Mouse (Mus musculus) MEL (cell line): ENCODE results near the gene Bnc2.

Experiments used
- CTCF ChIP-seq, 3 experiments: IDR thresholded peaks in 2 of 3; conservative IDR thresholded peaks in 1 of 3; 2 replicates each; pipeline ENCODE4 v1.5.1; 2011 to 2012; ENCODE audit warnings: low read length in 3 of 3, low read depth in 2 of 3, mild to moderate bottlenecking in 2 of 3, improper control_type of control experiment in 1 of 3, inconsistent platforms in 1 of 3, mixed read lengths in 1 of 3, moderate library complexity in 1 of 3; ENCODE audit not compliant: control insufficient read depth in 1 of 3, insufficient read depth in 1 of 3, poor library complexity in 1 of 3, severe bottlenecking in 1 of 3
- MAFK ChIP-seq: IDR thresholded peaks from 2 replicates; pipeline ENCODE4 v1.6.1; 2011; ENCODE audit warnings: low read depth, mild to moderate bottlenecking, low read length, improper control_type of control experiment, borderline replicate concordance
- MAZ ChIP-seq: IDR thresholded peaks from 2 replicates; pipeline ENCODE4 v1.6.1; 2012; ENCODE audit warnings: low read depth, mild to moderate bottlenecking, inconsistent platforms, low read length, improper control_type of control experiment
- POLR2A ChIP-seq, 2 experiments: IDR thresholded peaks; 2 replicates each; pipeline ENCODE4 v1.6.1; 2011 to 2012; ENCODE audit warnings: low read length in 2 of 2, mild to moderate bottlenecking in 2 of 2, control low read depth in 1 of 2, improper control_type of control experiment in 1 of 2, low read depth in 1 of 2, moderate library complexity in 1 of 2; ENCODE audit not compliant: control insufficient read depth in 1 of 2, insufficient read depth in 1 of 2, poor library complexity in 1 of 2
- SIN3A ChIP-seq: IDR thresholded peaks from 2 replicates; pipeline ENCODE4 v1.6.1; 2012; ENCODE audit warnings: low read length, improper control_type of control experiment, inconsistent platforms
- TAL1 ChIP-seq: IDR thresholded peaks from 2 replicates; pipeline ENCODE4 v1.6.1; 2012; ENCODE audit warnings: mild to moderate bottlenecking, inconsistent platforms, low read length, moderate library complexity, mixed read lengths

DNA sequence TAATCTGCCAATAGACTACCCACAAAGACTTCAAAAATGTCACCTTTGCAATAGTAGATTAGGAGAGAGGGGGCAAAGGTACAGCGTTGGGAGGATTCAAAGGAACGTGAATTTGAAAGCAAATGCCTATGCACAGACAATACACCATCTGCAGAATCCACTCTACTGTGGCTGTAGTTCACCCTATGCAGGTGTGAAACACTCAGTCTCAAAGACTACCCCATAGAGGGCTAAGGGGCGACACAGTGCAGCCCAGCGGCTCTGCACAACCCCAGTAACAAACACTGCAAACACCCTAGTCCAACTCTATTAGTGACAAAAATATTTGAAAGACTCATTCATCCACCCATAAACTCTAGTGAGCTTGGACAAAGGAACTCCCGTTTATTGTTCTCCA is 218.2 kb downstream of the Bnc2 start:
- TF ChIP-seq MAZ = no peak
- no peak for TF ChIP-seq CTCF (IDR thresholded peaks at IDR 0.05 in 2 of 3, conservative IDR thresholded peaks at IDR 0.05 in 1 of 3; ENCODE audit: control insufficient read depth in 1 of 3, insufficient read depth in 1 of 3, low read depth in 2 of 3, low read length in 3 of 3, poor library complexity in 1 of 3, severe bottlenecking in 1 of 3)
- TF ChIP-seq MAFK = no peak
- no peak for TF ChIP-seq POLR2A (IDR thresholded peaks at IDR 0.05; ENCODE audit: control insufficient read depth in 1 of 2, insufficient read depth in 1 of 2, low read depth in 1 of 2, low read length in 2 of 2, poor library complexity in 1 of 2)
- TF ChIP-seq TAL1 = no peak
- no peak for TF ChIP-seq SIN3A
